Mouse (Mus musculus) monocyte, adult 5-6 weeks (primary cell): ENCODE results near the gene Zfp853. TPM values are rescaled to one million over a fixed set of nuclear protein-coding genes. Genes with fewer than 3 reads are reported as not detected.
A peak's percentile ranks its signal among the peaks of the same experiment; 100 is the strongest.

Experiments
- ATAC-seq: fragments of 153-309, 156-312 bp; replicated peaks from 2 replicates; pipeline ENCODE4 v1.8.0; 2017; ENCODE audit warnings: mild to moderate bottlenecking; ENCODE audit not compliant: low TSS enrichment, insufficient number of reproducible peaks, severe bottlenecking, poor library complexity, low FRiP score
- total RNA-seq: library from RNA; stranded (forward); fragments of 200-1000, 200-491, 200-594 nt; gene quantifications from 3 replicates; pipeline ENCODE4 v1.2.3, GENCODE M21; 2017

Gene Zfp853
- not detected in 3 replicates for total RNA-seq

GRCm38 (mm10) chr5:143293404-143293803 is at the start of gene Zfp853:
Gene Zfp853 (minus strand): TSS chr5:143293623.
- no peak for ATAC-seq

DNA sequence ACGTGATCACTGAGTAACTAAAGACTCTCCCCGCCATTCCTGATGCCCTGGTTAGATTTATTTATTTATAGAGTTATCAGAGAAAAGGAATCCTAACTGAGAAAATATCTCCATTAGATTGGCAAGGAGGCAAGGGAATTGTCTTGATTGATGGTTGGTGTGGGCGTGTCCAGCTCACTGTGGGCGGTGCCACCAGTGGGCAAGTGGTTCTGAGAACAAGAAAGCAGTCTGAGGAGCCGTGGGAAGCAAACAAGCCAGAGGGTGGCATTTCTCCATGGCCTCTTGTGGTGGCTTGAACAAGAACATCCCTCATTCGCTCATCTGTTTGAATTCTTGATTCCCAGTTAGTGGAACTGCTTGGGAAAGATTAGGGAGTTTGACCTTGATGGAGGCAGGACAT is 46.2 kb upstream of the Zfp853 start:
- ATAC-seq: no peak

DNA sequence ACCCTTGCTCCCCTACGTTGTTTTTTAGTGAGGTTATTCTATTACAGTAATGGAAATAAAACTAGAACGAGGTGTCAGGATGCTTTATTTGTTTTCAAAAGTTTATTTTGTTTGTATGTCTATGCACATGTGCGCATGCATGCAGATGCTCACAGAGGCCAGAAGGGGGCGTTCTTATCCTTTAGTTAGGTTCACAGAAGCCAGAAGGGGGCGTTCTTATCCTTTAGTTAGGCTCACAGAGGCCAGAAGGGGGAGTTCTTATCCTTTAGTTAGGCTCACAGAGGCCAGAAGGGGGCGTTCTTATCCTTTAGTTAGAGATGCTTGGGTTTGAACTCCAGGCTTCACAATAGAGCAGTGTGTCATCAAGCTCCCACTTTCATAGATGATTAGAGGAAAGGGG is 43.1 kb upstream of the Zfp853 start:
- ATAC-seq: no peak

DNA sequence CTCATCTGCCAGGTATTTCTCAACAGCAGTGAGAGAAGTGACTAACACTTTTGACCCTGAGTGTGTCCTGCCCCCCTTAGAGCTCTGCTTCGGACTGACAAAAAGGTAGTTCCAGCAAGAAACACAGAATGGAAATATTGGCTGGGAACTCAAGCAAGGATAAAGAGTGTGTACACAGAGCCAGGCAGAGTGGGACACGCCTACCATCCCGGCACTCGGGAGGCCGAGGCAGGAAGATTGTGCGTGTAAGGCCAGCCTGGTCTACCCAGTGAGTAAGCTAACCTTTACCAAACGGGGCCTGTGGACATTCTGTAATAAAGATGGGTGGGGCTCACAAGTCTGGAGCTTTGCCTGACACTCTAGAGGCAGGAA is 41.7 kb upstream of the Zfp853 start:
- ATAC-seq: no peak

DNA sequence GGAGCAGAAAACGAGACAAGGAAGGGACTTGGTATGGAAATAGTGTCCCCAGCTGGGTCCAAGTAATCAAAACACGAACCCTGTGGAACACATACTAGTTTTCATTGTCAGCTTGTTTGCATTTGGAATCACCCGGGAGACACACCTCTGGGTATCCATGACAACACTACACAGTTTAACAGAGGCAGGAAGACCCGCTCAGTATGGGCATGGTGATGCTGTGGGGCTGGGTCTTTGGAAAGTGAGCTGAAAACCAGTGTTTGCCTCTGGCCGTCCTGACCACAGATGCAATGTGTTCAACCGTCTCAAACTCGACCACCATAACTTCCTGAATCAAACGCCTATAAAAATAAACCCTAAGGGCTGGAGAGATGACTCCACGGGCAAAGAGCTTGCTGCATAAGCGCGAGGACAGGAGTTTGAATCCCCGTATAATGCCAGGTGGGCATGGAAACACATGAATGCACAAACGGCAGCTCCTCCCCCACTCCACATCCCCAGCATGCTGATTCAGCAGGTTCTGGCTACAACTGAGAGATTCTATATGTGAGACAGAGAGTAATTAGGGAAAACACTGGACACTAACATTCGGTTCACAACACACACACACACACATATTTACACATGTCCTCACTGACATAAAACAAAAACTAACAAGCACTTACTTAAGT is 41.1 kb upstream of the Zfp853 start:
- no peak for ATAC-seq

- 0 out of 2 replicates have a peak, but pooled peaks have one; percentile 42 for ATAC-seq
Measured at GRCm38 (mm10) chr5:143333872-143334271, 40.4 kb upstream of the Zfp853 start.

DNA sequence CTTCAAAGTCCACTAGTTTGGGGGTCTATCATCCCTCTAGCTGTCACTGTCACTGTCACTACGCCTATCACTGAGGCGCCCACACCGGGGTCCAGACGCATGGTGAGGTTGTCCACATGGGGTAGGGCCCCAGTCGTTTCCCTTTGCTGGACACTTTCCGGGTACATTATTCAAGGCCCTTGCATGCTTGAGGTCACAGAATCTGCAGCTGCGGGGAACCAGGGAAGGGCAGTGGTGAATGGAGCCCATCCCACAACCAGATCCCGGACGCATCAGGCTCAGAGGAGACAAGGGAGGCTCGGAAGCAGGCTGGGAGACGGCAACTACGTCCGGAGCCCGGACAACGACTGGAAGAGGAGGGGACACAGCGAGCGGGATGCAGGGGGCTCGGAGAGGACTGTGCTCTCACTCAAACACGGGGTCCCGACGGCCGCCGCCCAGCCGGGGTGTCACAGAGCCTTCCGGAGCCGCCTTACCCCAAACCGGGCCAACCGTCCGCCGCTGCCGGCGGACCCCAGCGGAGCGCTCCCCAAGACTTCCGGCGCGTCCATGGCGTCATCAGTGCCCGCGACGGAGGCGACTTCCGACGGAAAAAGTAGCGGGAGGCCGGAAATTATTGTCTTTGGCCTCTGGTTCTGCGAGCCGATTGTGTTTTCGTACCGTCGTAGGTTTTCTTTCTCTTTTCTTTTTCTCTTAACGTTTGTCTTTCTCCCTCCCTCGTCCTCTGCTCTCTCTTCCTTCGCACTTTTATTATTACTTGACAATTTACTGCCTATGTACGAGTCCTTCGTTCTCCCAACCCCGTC is 35.5 kb upstream of the Zfp853 start, which contains the start of gene Zdhhc4:
Gene Zdhhc4 (minus strand): TSS at position 567 of the 806 bp plus-strand sequence.
- peak; percentile 83 for ATAC-seq

- no peak for ATAC-seq
Measured at GRCm38 (mm10) chr5:143317288-143317610, 23.8 kb upstream of the Zfp853 start.

DNA sequence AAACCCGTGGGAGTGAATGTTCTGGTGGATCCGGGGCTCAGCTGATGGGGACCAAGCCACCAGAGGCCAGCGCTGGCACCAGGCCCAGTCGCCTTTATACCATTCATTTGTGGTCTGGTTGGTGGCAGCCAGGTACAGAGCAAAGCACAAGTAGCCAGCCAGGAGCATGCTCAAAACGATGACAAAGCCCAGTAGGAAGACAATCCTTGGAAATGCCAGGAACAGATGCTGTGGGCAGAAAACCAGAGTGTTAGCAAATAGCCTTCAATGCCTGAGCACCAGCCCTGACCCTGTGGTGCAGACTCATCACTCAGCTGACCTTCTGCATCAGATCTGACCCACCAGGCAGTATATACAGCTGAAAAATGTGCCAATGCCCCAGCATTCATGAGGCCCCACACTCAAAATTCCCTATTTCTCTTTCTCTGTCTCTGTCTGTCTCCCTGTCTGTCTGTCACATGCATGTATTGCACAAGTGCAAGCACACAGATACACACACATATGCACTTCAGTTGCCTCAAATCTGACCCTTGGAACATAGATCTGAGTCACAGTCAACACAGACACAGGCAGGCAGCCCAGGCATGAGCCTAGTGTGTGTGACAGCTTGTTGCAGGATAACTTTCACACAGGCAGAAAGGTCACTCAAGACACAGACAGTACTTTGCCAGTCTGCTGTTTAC is 23.3 kb upstream of the Zfp853 start:
- no peak for ATAC-seq

DNA sequence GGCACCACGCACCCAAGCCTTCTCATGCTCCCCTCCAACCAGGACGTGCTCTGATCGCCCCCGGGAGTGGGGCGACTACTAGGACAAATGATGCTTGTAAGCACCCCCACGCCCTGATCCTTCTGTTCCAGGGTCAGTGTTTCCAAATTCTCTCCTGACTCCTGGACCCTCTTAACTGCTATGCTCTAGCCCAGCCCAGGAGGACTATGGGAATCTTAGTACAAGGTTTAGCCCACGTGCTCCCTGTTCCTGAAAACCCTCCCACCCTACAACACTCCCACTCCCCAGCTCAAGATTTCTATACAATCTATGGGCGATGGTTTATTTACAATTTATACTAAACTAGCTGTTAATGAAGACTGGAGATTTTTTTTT is 22.1 kb upstream of the Zfp853 start:
- ATAC-seq: no peak

DNA sequence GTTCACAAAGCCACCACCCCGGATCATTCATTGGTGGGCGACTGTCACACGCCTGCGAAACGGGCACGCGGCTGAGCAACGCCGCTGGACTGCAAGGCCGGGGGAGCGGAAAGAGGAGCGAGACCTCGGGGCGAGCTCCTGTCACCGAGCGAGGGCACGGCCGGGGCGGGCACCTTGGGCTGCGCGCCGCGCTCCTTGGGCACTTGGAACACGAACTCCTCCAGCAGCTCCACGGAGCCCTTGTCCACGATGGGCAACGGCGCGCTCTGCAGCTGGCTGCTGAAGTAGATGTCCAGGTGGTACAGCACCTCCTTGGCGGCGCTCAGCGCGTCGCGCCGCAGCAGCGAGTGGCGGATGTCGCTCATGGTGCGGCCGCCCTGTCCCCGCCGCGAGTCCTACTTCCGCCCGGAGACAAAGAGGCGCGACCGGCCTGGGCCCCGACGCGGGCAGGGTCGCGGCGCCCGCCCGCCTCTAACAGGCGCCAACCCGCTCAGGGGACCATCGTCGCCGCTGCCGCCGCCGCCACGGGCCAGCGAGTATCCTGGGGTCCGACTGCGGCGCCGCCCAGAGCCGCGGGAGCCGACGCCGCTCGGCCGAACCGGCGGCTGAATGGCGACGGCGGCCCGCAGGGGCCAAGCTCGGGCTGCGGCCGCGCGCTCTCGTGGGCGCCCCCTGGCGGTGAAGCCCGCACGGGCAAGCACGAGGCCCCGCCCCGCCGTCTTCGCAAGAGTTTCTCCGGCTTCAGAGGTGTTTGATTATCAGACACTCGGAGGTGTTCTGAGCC is 21.5 kb upstream of the Zfp853 start, which contains the start of gene E130309D02Rik:
Gene E130309D02Rik (minus strand): TSS at position 631 of the 784 bp plus-strand sequence.
- ATAC-seq: peak; percentile 57; the same call in 1 of the 2 replicates

- ATAC-seq: no peak
Measured at GRCm38 (mm10) chr5:143314183-143314729, 20.8 kb upstream of the Zfp853 start.

- ATAC-seq: peak; percentile 77
Measured at GRCm38 (mm10) chr5:143311886-143312285, 18.5 kb upstream of the Zfp853 start.

DNA sequence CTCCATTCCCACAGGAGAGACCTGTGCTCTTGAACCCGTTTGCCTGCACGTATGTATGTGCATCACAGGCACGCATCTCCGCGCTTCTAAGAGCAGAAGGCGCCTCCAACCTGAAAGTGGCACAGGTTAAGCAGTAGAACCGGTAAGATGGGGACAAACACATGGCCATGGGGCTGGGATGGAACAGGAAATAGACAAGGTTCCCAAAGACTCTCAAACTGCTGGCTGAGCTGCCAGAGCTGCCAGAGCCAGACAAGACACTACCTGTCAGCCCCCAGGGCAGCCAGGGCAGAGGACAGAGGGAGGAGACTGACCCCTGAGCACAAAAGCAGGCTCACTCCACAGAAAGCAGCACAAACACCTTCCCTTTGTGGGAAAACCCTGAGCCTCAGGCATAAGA is 16.5 kb upstream of the Zfp853 start:
- no peak for ATAC-seq

DNA sequence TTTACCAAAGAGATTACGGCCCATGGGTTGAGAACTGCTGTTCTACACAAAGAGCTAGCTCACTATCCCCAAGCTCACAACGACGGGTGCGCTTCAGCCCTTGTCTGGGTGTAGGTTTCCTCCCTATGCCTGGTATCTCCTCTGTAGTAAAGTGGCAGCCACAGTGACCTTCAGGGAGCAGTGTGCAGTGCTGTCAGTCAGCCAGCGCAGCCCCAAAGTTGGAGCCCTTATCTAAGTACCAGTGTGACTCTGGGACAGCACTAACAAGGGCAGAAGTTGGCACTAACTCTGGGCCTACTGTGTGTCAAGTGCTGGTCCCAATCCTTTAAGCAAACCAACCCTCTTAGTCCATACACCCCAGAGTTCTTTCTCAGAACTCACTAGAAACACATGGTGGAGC is 15.4 kb upstream of the Zfp853 start:
- ATAC-seq: no peak

DNA sequence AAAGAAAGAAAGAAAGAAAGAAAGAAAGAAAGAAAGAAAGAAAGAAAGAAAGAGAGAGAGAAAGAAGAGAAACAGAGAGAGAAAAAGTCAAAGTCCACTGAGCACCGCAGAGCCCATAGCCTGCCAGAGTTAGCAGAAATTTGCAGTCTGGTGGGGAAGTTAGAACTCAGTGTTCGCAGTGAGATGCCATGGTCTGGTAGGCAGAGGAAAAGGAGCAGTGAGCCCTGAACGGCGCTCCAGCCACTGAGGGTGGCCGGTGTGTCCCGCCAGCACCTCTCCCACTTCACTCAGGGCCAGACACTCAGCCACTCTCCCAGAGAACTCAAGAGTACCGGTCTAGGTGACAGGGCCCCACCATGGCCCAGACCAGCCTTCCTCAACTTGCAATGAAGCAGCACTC is 10.8 kb upstream of the Zfp853 start:
- ATAC-seq: no peak

- no peak for ATAC-seq
Measured at GRCm38 (mm10) chr5:143301296-143301695, 7.9 kb upstream of the Zfp853 start.

DNA sequence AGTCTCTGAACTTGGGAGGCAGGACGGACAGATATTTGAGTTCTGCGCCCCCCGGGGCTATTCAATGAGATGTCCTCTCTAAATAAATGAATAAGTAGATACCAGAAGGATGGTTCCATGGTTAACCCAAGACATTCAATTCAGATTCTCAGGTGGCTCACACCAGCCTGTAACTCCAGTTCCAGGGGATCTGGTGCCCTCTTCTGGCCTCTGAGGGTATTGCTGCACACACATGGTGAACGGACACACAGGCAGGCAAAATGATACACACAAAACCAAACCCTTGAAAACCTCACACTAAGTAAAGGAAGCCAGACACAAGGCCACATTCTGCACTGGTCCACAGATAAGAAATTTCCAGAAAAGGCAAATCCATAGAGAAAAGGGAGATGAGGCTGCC is 6.3 kb upstream of the Zfp853 start:
- no peak for ATAC-seq

DNA sequence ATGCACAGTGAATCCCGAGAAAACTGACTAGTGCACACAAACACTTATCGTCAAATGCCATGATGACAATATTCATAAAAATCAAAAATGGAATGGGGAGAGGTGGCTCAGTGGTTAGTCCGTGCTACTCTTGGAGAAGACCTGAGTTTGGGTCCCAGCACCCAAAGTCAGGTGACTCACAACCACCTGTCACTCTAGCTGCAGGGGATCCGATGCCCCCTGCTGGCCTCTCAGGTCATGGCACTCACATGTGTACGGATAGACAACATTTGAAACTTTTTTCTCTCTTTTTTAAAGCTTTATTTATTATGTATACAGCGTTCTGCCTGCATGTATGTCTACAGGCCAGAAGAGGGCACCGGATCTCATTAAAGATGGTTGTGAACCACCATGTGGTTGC is 5.0 kb upstream of the Zfp853 start:
- no peak for ATAC-seq
